Mouse (Mus musculus): ENCODE results near the gene Mrps18c. TPM values are rescaled to one million over a fixed set of nuclear protein-coding genes. Genes with fewer than 3 reads are reported as not detected.

Gene Mrps18c
- total and polyA plus RNA-seq, 3 experiments = 33.9 to 78.2 (median 77.2) TPM

GRCm38 (mm10) chr5:100760049-100760663 is 38.3 kb upstream of the Mrps18c start:
- Histone ChIP-seq H3K9ac (ENCODE audit: low read depth, low read length) (no peak overlapping the region), H3K4me1 (ENCODE audit: control insufficient read depth, insufficient read depth, low read length) (no peaks in the 10 kb centered on the region), H3K36me3 (ENCODE audit: control insufficient read depth, insufficient read depth, low read length) (no peaks in the 10 kb centered on the region), H3K27ac (no peak overlapping the region), H3K79me2 (replicated peaks; ENCODE audit: control insufficient read depth, insufficient read depth, low read length) (no peaks in the 10 kb centered on the region), H3K27me3 (ENCODE audit: control insufficient read depth, insufficient read depth, low read length) (no peaks in the 10 kb centered on the region), H3K4me3 (no peak overlapping the region)
- 86% methylated on average over 10 of the region's 10 CpGs for WGBS
- intact Hi-C loops (cut with DNase I) = no loop called here
- no peak for DNase-seq
- TF ChIP-seq CTCF (IDR thresholded peaks at IDR 0.05) (no peak), POLR2A (IDR thresholded peaks at IDR 0.05; ENCODE audit: insufficient read depth, low read depth, low read length) (no peak), EP300 (IDR thresholded peaks at IDR 0.05; ENCODE audit: insufficient read depth, low read depth, low read length) (no peak)

- H3K9ac ChIP-seq (ENCODE audit: low read depth, low read length) = no peak overlapping the region
- no peaks in the 10 kb centered on the region for H3K79me2 ChIP-seq (replicated peaks; ENCODE audit: control insufficient read depth, insufficient read depth, low read length)
- 86% methylated on average over 7 of the region's 7 CpGs for WGBS
- H3K36me3 ChIP-seq (ENCODE audit: control insufficient read depth, insufficient read depth, low read length) = no peaks in the 10 kb centered on the region
- H3K4me3 ChIP-seq = no peak overlapping the region
- H3K4me1 ChIP-seq (ENCODE audit: control insufficient read depth, insufficient read depth, low read length) = no peaks in the 10 kb centered on the region
- DNase-seq = no peak
- no peak overlapping the region for H3K27ac ChIP-seq
- H3K27me3 ChIP-seq (ENCODE audit: control insufficient read depth, insufficient read depth, low read length) = no peaks in the 10 kb centered on the region
- TF ChIP-seq POLR2A (IDR thresholded peaks at IDR 0.05; ENCODE audit: insufficient read depth, low read depth, low read length) = no peak
- TF ChIP-seq CTCF (IDR thresholded peaks at IDR 0.05) = no peak
- no peak for TF ChIP-seq EP300 (IDR thresholded peaks at IDR 0.05; ENCODE audit: insufficient read depth, low read depth, low read length)
- intact Hi-C loops (cut with DNase I) = no loop called here
Observed at GRCm38 (mm10) chr5:100761736-100762135, 36.7 kb upstream of the Mrps18c start.

GRCm38 (mm10) chr5:100766026-100766425 is 32.4 kb upstream of the Mrps18c start:
- H3K36me3 ChIP-seq (ENCODE audit: control insufficient read depth, insufficient read depth, low read length) = no peaks in the 10 kb centered on the region

GRCm38 (mm10) chr5:100771575-100771974 is 26.9 kb upstream of the Mrps18c start:
- intact Hi-C loops (cut with DNase I) = no loop called here
- Histone ChIP-seq H3K4me1 (ENCODE audit: control insufficient read depth, insufficient read depth, low read length) (no peaks in the 10 kb centered on the region), H3K36me3 (ENCODE audit: control insufficient read depth, insufficient read depth, low read length) (no peaks in the 10 kb centered on the region), H3K79me2 (replicated peaks; ENCODE audit: control insufficient read depth, insufficient read depth, low read length) (no peaks in the 10 kb centered on the region), H3K27me3 (ENCODE audit: control insufficient read depth, insufficient read depth, low read length) (no peaks in the 10 kb centered on the region), H3K27ac (no peak overlapping the region), H3K9ac (ENCODE audit: low read depth, low read length) (no peak overlapping the region), H3K4me3 (no peak overlapping the region)
- 95% methylated on average over 4 of the region's 4 CpGs for WGBS
- TF ChIP-seq EP300 (IDR thresholded peaks at IDR 0.05; ENCODE audit: insufficient read depth, low read depth, low read length) (no peak), CTCF (IDR thresholded peaks at IDR 0.05) (no peak), POLR2A (IDR thresholded peaks at IDR 0.05; ENCODE audit: insufficient read depth, low read depth, low read length) (no peak)
- DNase-seq = no peak

More at GRCm38 (mm10) chr5:100766026-100766425, 32.4 kb upstream of the Mrps18c start:
- Histone ChIP-seq H3K4me1 (ENCODE audit: control insufficient read depth, insufficient read depth, low read length) (no peaks in the 10 kb centered on the region), H3K27ac (no peak overlapping the region), H3K4me3 (no peak overlapping the region), H3K27me3 (ENCODE audit: control insufficient read depth, insufficient read depth, low read length) (no peaks in the 10 kb centered on the region), H3K9ac (ENCODE audit: low read depth, low read length) (no peak overlapping the region), H3K79me2 (replicated peaks; ENCODE audit: control insufficient read depth, insufficient read depth, low read length) (no peaks in the 10 kb centered on the region)
- 93% methylated on average over 7 of the region's 7 CpGs for WGBS
- no peak for DNase-seq
- TF ChIP-seq EP300 (IDR thresholded peaks at IDR 0.05; ENCODE audit: insufficient read depth, low read depth, low read length) (no peak), POLR2A (IDR thresholded peaks at IDR 0.05; ENCODE audit: insufficient read depth, low read depth, low read length) (no peak), CTCF (IDR thresholded peaks at IDR 0.05) (no peak)
- intact Hi-C loops (cut with DNase I) = no loop called here

- Histone ChIP-seq H3K4me1 (ENCODE audit: control insufficient read depth, insufficient read depth, low read length) (no peaks in the 10 kb centered on the region), H3K79me2 (replicated peaks; ENCODE audit: control insufficient read depth, insufficient read depth, low read length) (no peaks in the 10 kb centered on the region), H3K27ac (no peak overlapping the region), H3K9ac (ENCODE audit: low read depth, low read length) (no peak overlapping the region), H3K27me3 (ENCODE audit: control insufficient read depth, insufficient read depth, low read length) (no peaks in the 10 kb centered on the region), H3K36me3 (ENCODE audit: control insufficient read depth, insufficient read depth, low read length) (no peaks in the 10 kb centered on the region), H3K4me3 (no peak overlapping the region)
- TF ChIP-seq POLR2A (IDR thresholded peaks at IDR 0.05; ENCODE audit: insufficient read depth, low read depth, low read length) (no peak), CTCF (IDR thresholded peaks at IDR 0.05) (no peak), EP300 (IDR thresholded peaks at IDR 0.05; ENCODE audit: insufficient read depth, low read depth, low read length) (no peak)
- intact Hi-C loops (cut with DNase I) = no loop called here
- WGBS = 87% methylated on average over 13 of the region's 13 CpGs
- no peak for DNase-seq
Observed at GRCm38 (mm10) chr5:100775778-100776404, 22.5 kb upstream of the Mrps18c start.

- H3K4me3 ChIP-seq = no peak overlapping the region
- H3K27me3 ChIP-seq (ENCODE audit: control insufficient read depth, insufficient read depth, low read length) = no peaks in the 10 kb centered on the region
- no peak overlapping the region for H3K9ac ChIP-seq (ENCODE audit: low read depth, low read length)
- no peaks in the 10 kb centered on the region for H3K4me1 ChIP-seq (ENCODE audit: control insufficient read depth, insufficient read depth, low read length)
- H3K79me2 ChIP-seq (replicated peaks; ENCODE audit: control insufficient read depth, insufficient read depth, low read length) = no peaks in the 10 kb centered on the region
- H3K36me3 ChIP-seq (ENCODE audit: control insufficient read depth, insufficient read depth, low read length) = no peaks in the 10 kb centered on the region
- TF ChIP-seq POLR2A (IDR thresholded peaks at IDR 0.05; ENCODE audit: insufficient read depth, low read depth, low read length) = no peak
- no peak for TF ChIP-seq CTCF (IDR thresholded peaks at IDR 0.05)
- no peak for TF ChIP-seq EP300 (IDR thresholded peaks at IDR 0.05; ENCODE audit: insufficient read depth, low read depth, low read length)
- H3K27ac ChIP-seq = no peak overlapping the region
- DNase-seq = no peak
- intact Hi-C loops (cut with DNase I) = no loop called here
- WGBS = 49% methylated on average over 5 of the region's 5 CpGs
Observed at GRCm38 (mm10) chr5:100776900-100777299, 21.5 kb upstream of the Mrps18c start.

All from heart, adult 2 months (tissue).